Mouse (Mus musculus) liver, embryonic 16.5 days (tissue): ENCODE data around the gene Erich6. TPM values are rescaled to one million over a fixed set of nuclear protein-coding genes. Genes with fewer than 3 reads are reported as not detected.

Experiments used
- ATAC-seq: fragments of 200-750 bp; cut with Nextera tagmentation; 2 replicates; pipeline ENCODE4 v1.8.0; 2017; ENCODE audit warnings: low read depth, mild to moderate bottlenecking, moderate number of reproducible peaks, moderate library complexity
- H3K27ac ChIP-seq: fragments of 300-500 bp; sonication (generic); 2 replicates; pipeline ENCODE4 v1.5.1; 2014; ENCODE audit warnings: mild to moderate bottlenecking, low read length
- H3K27me3 ChIP-seq: fragments of 300-500 bp; sonication (generic); 2 replicates; pipeline ENCODE4 v1.6.1; 2014; ENCODE audit warnings: low read depth, low read length, mixed read lengths; ENCODE audit not compliant: control insufficient read depth, insufficient read depth
- H3K36me3 ChIP-seq: fragments of 300-500 bp; sonication (generic); 2 replicates; pipeline ENCODE4 v1.6.1; 2014; ENCODE audit warnings: mild to moderate bottlenecking; ENCODE audit not compliant: control insufficient read depth, insufficient read depth
- H3K4me1 ChIP-seq: fragments of 300-500 bp; sonication (generic); 2 replicates; pipeline ENCODE4 v1.6.1; 2014; ENCODE audit warnings: low read depth, low read length, mixed read lengths; ENCODE audit not compliant: control insufficient read depth
- H3K4me2 ChIP-seq: fragments of 300-500 bp; sonication (generic); 2 replicates; pipeline ENCODE4 v1.6.1; 2014; ENCODE audit warnings: low read depth, low read length, mixed read lengths
- H3K4me3 ChIP-seq: fragments of 300-500 bp; sonication (generic); 2 replicates; pipeline ENCODE4 v1.5.1; 2014; ENCODE audit warnings: low read depth, mild to moderate bottlenecking, low read length
- H3K9ac ChIP-seq: fragments of 300-500 bp; sonication (generic); 2 replicates; pipeline ENCODE4 v1.6.1; 2014; ENCODE audit warnings: low read depth, low read length
- H3K9me3 ChIP-seq: fragments of 300-500 bp; sonication (generic); replicated peaks from 2 replicates; pipeline ENCODE4 v1.6.1; 2016; ENCODE audit warnings: low read length; ENCODE audit not compliant: control insufficient read depth
- WGBS: fragments of 180-500 bp; shearing (Covaris S2); extraction: QIAGEN DNeasy Blood & Tissue Kit; methylation state at CpG from one replicate; pipeline ENCODE4 v1.1.7; 2014; ENCODE audit not compliant: insufficient replicate concordance; 5-methylcytosine and 5-hydroxymethylcytosine counted together
- polyA plus RNA-seq: library from polyadenylated mRNA; unstranded; fragments of >200 nt; fragmentation: Nextera tagmentation; extraction: Ambion mirVana; gene quantifications from 2 replicates; pipeline ENCODE4 v1.2.1, GENCODE M21; 2015

The Erich6 gene
- not detected in 2 replicates for polyA plus RNA-seq

GRCm38 (mm10) chr3:58636406-58637295, at the start of gene Erich6:
Gene Erich6 (minus strand): TSS chr3:58637207.
- Histone ChIP-seq H3K36me3 (no peaks in the 10 kb centered on the region), H3K9me3 (no peaks in the 10 kb centered on the region), H3K4me2 (peak within 1 kb of the TSS; percentile 76), H3K27ac (no peak within 1 kb of the TSS), H3K4me1 (peaks cover 4% of the 10 kb centered on the region; the same call in 1 of the 2 replicates), H3K9ac (peak within 1 kb of the TSS; percentile 22; the same call in 1 of the 2 replicates), H3K27me3 (no peaks in the 10 kb centered on the region), H3K4me3 (peak within 1 kb of the TSS; percentile 52)
- ATAC-seq = no peak; the same call in 1 of the 2 replicates
- under 1% methylated on average over 34 of the region's 34 CpGs for WGBS

GRCm38 (mm10) chr3:58686206-58686921, 49.4 kb upstream of the Erich6 start:
- Histone ChIP-seq H3K4me1 (peaks cover 10% of the 10 kb centered on the region), H3K4me2 (peak overlapping the region; percentile 17), H3K4me3 (no peak overlapping the region), H3K9ac (no peak overlapping the region), H3K36me3 (no peaks in the 10 kb centered on the region), H3K9me3 (no peaks in the 10 kb centered on the region), H3K27ac (peak overlapping the region; percentile 74), H3K27me3 (peaks cover 2% of the 10 kb centered on the region)
- 56% methylated on average over 7 of the region's 7 CpGs for WGBS
- peak; percentile 69 for ATAC-seq

GRCm38 (mm10) chr3:58685396-58685795, 48.4 kb upstream of the Erich6 start:
- Histone ChIP-seq H3K4me1 (peaks cover 8% of the 10 kb centered on the region), H3K9ac (no peak overlapping the region), H3K27ac (no peak overlapping the region), H3K4me2 (no peak overlapping the region), H3K9me3 (no peaks in the 10 kb centered on the region), H3K36me3 (no peaks in the 10 kb centered on the region), H3K4me3 (no peak overlapping the region), H3K27me3 (no peaks in the 10 kb centered on the region)
- 62% methylated on average over 3 of the region's 3 CpGs for WGBS
- no peak for ATAC-seq

- H3K4me3 ChIP-seq = no peak overlapping the region
- H3K36me3 ChIP-seq = no peaks in the 10 kb centered on the region
- H3K4me1 ChIP-seq = peaks cover 11% of the 10 kb centered on the region
- no peak overlapping the region for H3K9ac ChIP-seq
- H3K4me2 ChIP-seq = no peak overlapping the region
- H3K27me3 ChIP-seq = no peaks in the 10 kb centered on the region
- no peak for ATAC-seq
- WGBS = 65% methylated on average over 7 of the region's 7 CpGs
- H3K27ac ChIP-seq = no peak overlapping the region
- H3K9me3 ChIP-seq = no peaks in the 10 kb centered on the region
These were observed 46.3 kb upstream of the Erich6 start for GRCm38 (mm10) chr3:58683346-58683745.

- ATAC-seq = no peak
- H3K36me3 ChIP-seq = no peaks in the 10 kb centered on the region
- no peaks in the 10 kb centered on the region for H3K9me3 ChIP-seq
- H3K4me1 ChIP-seq = peaks cover 11% of the 10 kb centered on the region
- no peak overlapping the region for H3K4me3 ChIP-seq
- H3K27me3 ChIP-seq = no peaks in the 10 kb centered on the region
- peak overlapping the region; percentile 62 for H3K27ac ChIP-seq
- no peak overlapping the region for H3K4me2 ChIP-seq
- WGBS = 60% methylated on average over 4 of the region's 4 CpGs
- H3K9ac ChIP-seq = no peak overlapping the region
These were observed 45.3 kb upstream of the Erich6 start for GRCm38 (mm10) chr3:58682336-58682735.

GRCm38 (mm10) chr3:58681831-58682230, 44.8 kb upstream of the Erich6 start:
- no peak for ATAC-seq
- Histone ChIP-seq H3K36me3 (no peaks in the 10 kb centered on the region), H3K27me3 (no peaks in the 10 kb centered on the region), H3K4me1 (peaks cover 14% of the 10 kb centered on the region), H3K27ac (peak overlapping the region; percentile 48; the same call in 1 of the 2 replicates), H3K4me2 (peak overlapping the region; percentile 32), H3K4me3 (no peak overlapping the region), H3K9me3 (no peaks in the 10 kb centered on the region), H3K9ac (no peak overlapping the region)
- 40% methylated on average over 2 of the region's 2 CpGs for WGBS

- Histone ChIP-seq H3K9ac (no peak overlapping the region), H3K27ac (0 out of 2 replicates have a peak overlapping the region, but pooled peaks have one; percentile 10), H3K9me3 (no peaks in the 10 kb centered on the region), H3K36me3 (no peaks in the 10 kb centered on the region), H3K27me3 (no peaks in the 10 kb centered on the region), H3K4me2 (no peak overlapping the region), H3K4me1 (peaks cover 15% of the 10 kb centered on the region), H3K4me3 (no peak overlapping the region)
- WGBS = 58% methylated on average over 7 of the region's 7 CpGs
- ATAC-seq = peak; percentile 89
These were observed 44.1 kb upstream of the Erich6 start for GRCm38 (mm10) chr3:58680943-58681637.

GRCm38 (mm10) chr3:58679996-58680395, 43.0 kb upstream of the Erich6 start:
- ATAC-seq = no peak
- no peak overlapping the region for H3K9ac ChIP-seq
- 0 out of 2 replicates have a peak overlapping the region, but pooled peaks have one; percentile 9 for H3K27ac ChIP-seq
- no peaks in the 10 kb centered on the region for H3K9me3 ChIP-seq
- H3K4me3 ChIP-seq = no peak overlapping the region
- H3K4me2 ChIP-seq = no peak overlapping the region
- no peaks in the 10 kb centered on the region for H3K27me3 ChIP-seq
- 51% methylated on average over 4 of the region's 4 CpGs for WGBS
- H3K36me3 ChIP-seq = no peaks in the 10 kb centered on the region
- H3K4me1 ChIP-seq = peaks cover 15% of the 10 kb centered on the region
